Comparison of ENCODE assay signal across 8 mouse cellular contexts in the genomic region with DNA sequence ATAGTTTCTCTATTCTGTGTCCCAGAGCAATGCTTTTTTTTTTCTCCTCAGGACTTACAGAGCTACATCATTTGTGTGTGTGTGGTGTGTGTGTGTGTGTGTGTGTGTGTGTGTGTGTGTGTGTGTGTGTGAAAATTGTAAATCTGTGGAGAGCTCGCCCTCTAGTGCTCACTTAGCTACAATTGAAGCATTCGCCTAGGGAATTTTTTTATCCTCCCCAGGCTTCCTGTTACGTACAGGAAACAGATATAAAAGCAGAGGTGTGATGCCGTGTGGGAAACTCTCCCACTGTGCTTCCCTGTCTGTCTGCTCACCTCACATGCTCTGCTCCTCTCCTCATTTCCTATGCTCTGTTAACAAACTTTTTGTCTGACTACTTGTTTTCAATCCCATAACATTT. TPM values are rescaled to one million over a fixed set of nuclear protein-coding genes. Genes with fewer than 3 reads are reported as not detected.
DNase-seq lines count a peak whose midpoint lies in the region; TF ChIP-seq lines count a peak whose summit lies in the region.

No protein-coding gene starts in this region.

- no peak for TF ChIP-seq POLR2A in brain, embryonic 14.5 days (IDR thresholded peaks at IDR 0.05; ENCODE audit: borderline replicate concordance, extremely low read depth, insufficient read depth, insufficient read length, poor library complexity, severe bottlenecking)

- DNase-seq in ovary, postnatal 36 days (ENCODE audit: low spot score), result peak; percentile 5
- no peak for DNase-seq in ovary, adult 18-20 months (ENCODE audit: low spot score)
- DNase-seq in brain, embryonic 14.5 days (ENCODE audit: low read depth), result peak; percentile 78
- peak; percentile 64 to 79 for DNase-seq in frontal cortex, adult 2 months (ENCODE audit: extremely low spot score in 1 of 2, low spot score in 1 of 2)
- DNase-seq in induced T-regulatory cell, adult 2 months (ENCODE audit: low read depth), result peak; percentile 72
- peak; percentile 22 to 63 for DNase-seq in left cerebral cortex, adult 9 months (ENCODE audit: low spot score in 2 of 2)
- DNase-seq in natural killer cell, adult 2 months (ENCODE audit: low spot score in 2 of 2), result peak; percentile 24 to 25
- DNase-seq in urinary bladder, postnatal 36 days (ENCODE audit: low spot score in 2 of 2), result peak; percentile 15 to 31

- TF ChIP-seq CTCF in brain, embryonic 14.5 days (IDR thresholded peaks at IDR 0.05; ENCODE audit: borderline replicate concordance, extremely low read depth, insufficient read depth, insufficient read length), result peak; percentile 34; the same call in 1 of the 2 replicates

RNA-seq across cellular contexts. Expression of a gene that starts 55.6 kb away (rescaled TPM):
- polyA plus RNA-seq in brain, embryonic 14.5 days (2012; rRNA removed), result 342 and 348 TPM in 2 replicates
- polyA plus RNA-seq in frontal cortex, adult 2 months (2012; rRNA removed), result 239 and 279 TPM in 2 replicates
